8 mouse cellular contexts compared by ENCODE assay signal in genomic region chr7:45405091-45406075, GRCm38 (mm10). TPM values are rescaled to one million over a fixed set of nuclear protein-coding genes. Genes with fewer than 3 reads are reported as not detected.
A peak's percentile ranks its signal among the peaks of the same experiment; 100 is the strongest.
DNase-seq lines count a peak whose midpoint lies in the region; ATAC-seq lines count a peak whose summit lies in the region.

Kcna7 (plus strand) TSS chr7:45405653.

- H3K4me3 ChIP-seq in hindbrain, embryonic 11.5 days (ENCODE audit: low read depth, low read length): peak within 1 kb of the TSS; percentile 27
- H3K4me3 ChIP-seq in lung, embryonic 15.5 days: peak within 1 kb of the TSS; percentile 43

- peaks cover 50% of the 10 kb centered on the region for H3K27me3 ChIP-seq in hindbrain, embryonic 11.5 days (ENCODE audit: control insufficient read depth, insufficient read depth, low read length)
- H3K27me3 ChIP-seq in lung, embryonic 15.5 days: peaks cover 64% of the 10 kb centered on the region

- no peaks in the 10 kb centered on the region; the same call in none of the 2 replicates for H3K4me1 ChIP-seq in hindbrain, embryonic 11.5 days (replicated peaks; ENCODE audit: control insufficient read depth, insufficient read depth, low read length)
- H3K4me1 ChIP-seq in lung, embryonic 15.5 days: peaks cover 16% of the 10 kb centered on the region

- no peak within 1 kb of the TSS; the same call in 1 of the 2 replicates for H3K9ac ChIP-seq in hindbrain, embryonic 11.5 days (ENCODE audit: low read depth, low read length)
- H3K9ac ChIP-seq in lung, embryonic 15.5 days: peak within 1 kb of the TSS; percentile 31

- peak; percentile 48 for DNase-seq in Muller cell, postnatal 12 days (ENCODE audit: inconsistent ontology term)
- peak; percentile 65 for DNase-seq in cerebellum, adult 9-10 months
- peak; percentile 46 to 59 for DNase-seq in frontal cortex, postnatal 25 days (ENCODE audit: low spot score in 2 of 2)
- peak; percentile 71 for DNase-seq in hindbrain, embryonic 11.5 days (ENCODE audit: low spot score)
- peak; percentile 38 for DNase-seq in layer of hippocampus, adult 9-11 months
- DNase-seq in thymus, postnatal 25 days: peak; percentile 78

- H3K27ac ChIP-seq in hindbrain, embryonic 11.5 days (ENCODE audit: low read depth, low read length): no peak within 1 kb of the TSS
- no peak within 1 kb of the TSS for H3K27ac ChIP-seq in lung, embryonic 15.5 days

- peak within 1 kb of the TSS; percentile 39 for H3K4me2 ChIP-seq in hindbrain, embryonic 11.5 days (replicated peaks; ENCODE audit: low read depth, low read length)
- H3K4me2 ChIP-seq in lung, embryonic 15.5 days: peak within 1 kb of the TSS; percentile 82

- no peak for ATAC-seq in hindbrain, embryonic 11.5 days (ENCODE audit: low FRiP score)
- peak; percentile 27; the same call in 1 of the 2 replicates for ATAC-seq in lung, embryonic 15.5 days (ENCODE audit: borderline replicate concordance, extremely low read depth, low FRiP score, low TSS enrichment)
- peak; percentile 55; the same call in 1 of the 2 replicates for ATAC-seq in neutrophil, adult 5-6 weeks (ENCODE audit: extremely low read depth, insufficient number of reproducible peaks, low FRiP score, poor library complexity, severe bottlenecking)

- H3K9me3 ChIP-seq in hindbrain, embryonic 11.5 days (ENCODE audit: control insufficient read depth, low read length): no peaks in the 10 kb centered on the region
- H3K9me3 ChIP-seq in lung, embryonic 15.5 days: no peaks in the 10 kb centered on the region

- WGBS in hindbrain, embryonic 11.5 days: 11% methylated on average over 28 of the region's 28 CpGs
- 10% methylated on average over 28 of the region's 28 CpGs for WGBS in lung, embryonic 15.5 days

- H3K36me3 ChIP-seq in hindbrain, embryonic 11.5 days (ENCODE audit: control insufficient read depth, insufficient read depth, low read length): no peaks in the 10 kb centered on the region
- H3K36me3 ChIP-seq in lung, embryonic 15.5 days: no peaks in the 10 kb centered on the region

RNA-seq across cellular contexts. Expression of gene Kcna7, which starts in this region (rescaled TPM):
- polyA plus RNA-seq in hindbrain, embryonic 11.5 days (2014; fragmentation: Nextera tagmentation; extraction: Ambion mirVana): 0.11 TPM in 1 of 2 replicates, not detected in the other
- polyA plus RNA-seq in lung, embryonic 15.5 days (2015; fragmentation: Nextera tagmentation; extraction: Ambion mirVana): not detected in 2 replicates
- not detected in 2 replicates for total RNA-seq in neutrophil, adult 5-6 weeks (2017)

Comparison
In these comparisons a context has a peak if more than half of its experiments do, and no peak if none do; other contexts are left out.
1. Peak in DNase-seq, H3K4me3 ChIP-seq and H3K4me2 ChIP-seq in hindbrain, embryonic 11.5 days; RNA of the gene not detected or under 1 TPM.
2. Peak in ATAC-seq, H3K4me3 ChIP-seq, H3K9ac ChIP-seq and H3K4me2 ChIP-seq in lung, embryonic 15.5 days; RNA of the gene not detected or under 1 TPM.
3. Peak in ATAC-seq in neutrophil, adult 5-6 weeks; RNA of the gene not detected or under 1 TPM.